ENCODE assay signal across 8 mouse cellular contexts in the genomic region with DNA sequence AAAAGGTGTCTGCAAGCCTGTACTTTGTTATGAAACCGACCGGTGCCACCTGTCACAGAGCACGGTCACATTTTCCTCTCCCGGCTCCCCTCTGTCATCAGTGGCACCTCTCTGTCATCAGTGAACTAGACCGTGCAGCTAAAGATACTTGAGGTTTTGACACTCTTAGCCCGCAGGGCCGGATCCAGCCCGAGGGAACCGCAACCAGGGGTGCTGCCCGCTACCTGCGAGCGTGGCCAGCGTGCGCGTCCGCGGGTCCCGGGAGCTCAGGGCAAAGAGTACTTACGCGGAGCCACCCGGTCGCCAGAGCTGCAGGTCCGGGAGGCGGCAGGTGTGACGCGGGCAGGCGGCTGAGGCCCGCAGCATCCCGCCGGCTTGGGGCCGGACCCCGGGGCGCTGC. TPM values are rescaled to one million over a fixed set of nuclear protein-coding genes. Genes with fewer than 3 reads are reported as not detected.
DNase-seq lines count a peak whose midpoint lies in the region; ATAC-seq lines count a peak whose summit lies in the region.

No protein-coding gene starts in this region.

- H3K4me1 ChIP-seq in forebrain, embryonic 10.5 days, result peaks cover 39% of the 10 kb centered on the region
- peaks cover 30% of the 10 kb centered on the region for H3K4me1 ChIP-seq in hindbrain, embryonic 16.5 days (ENCODE audit: control insufficient read depth, insufficient read depth, low read depth, low read length)
- peaks cover 27% of the 10 kb centered on the region for H3K4me1 ChIP-seq in limb, embryonic 13.5 days
- peaks cover 32% of the 10 kb centered on the region for H3K4me1 ChIP-seq in neural tube, embryonic 12.5 days

- peak overlapping the region; percentile 83 for H3K9ac ChIP-seq in hindbrain, embryonic 16.5 days (ENCODE audit: low read depth, low read length)
- peak overlapping the region; percentile 68 for H3K9ac ChIP-seq in limb, embryonic 13.5 days
- H3K9ac ChIP-seq in neural tube, embryonic 12.5 days, result peak overlapping the region; percentile 91

- ATAC-seq in activated CD4-positive, CD25-positive, alpha-beta regulatory T cell, adult 4 months, result peak; percentile 58
- ATAC-seq in hindbrain, embryonic 16.5 days, result no peak
- ATAC-seq in limb, embryonic 13.5 days (ENCODE audit: low FRiP score, low read depth), result 0 out of 2 replicates have a peak, but pooled peaks have one; percentile 22
- no peak for ATAC-seq in neural tube, embryonic 12.5 days (ENCODE audit: low FRiP score, low read depth)

- peak; percentile 13 to 22 for DNase-seq in heart, adult 9 months (ENCODE audit: low spot score in 2 of 2)
- DNase-seq in heart, adult 8-10 months (ENCODE audit: low spot score), result no peak
- DNase-seq in forebrain, embryonic 10.5 days (ENCODE audit: extremely low spot score, low spot score), result peak; percentile 44
- peak; percentile 11 to 13 for DNase-seq in urinary bladder, postnatal 36 days (ENCODE audit: low spot score in 2 of 2)

- H3K36me3 ChIP-seq in forebrain, embryonic 10.5 days (replicated peaks), result peaks cover 18% of the 10 kb centered on the region
- no peaks in the 10 kb centered on the region for H3K36me3 ChIP-seq in hindbrain, embryonic 16.5 days (ENCODE audit: control insufficient read depth, insufficient read depth, low read length)
- peaks cover 7% of the 10 kb centered on the region for H3K36me3 ChIP-seq in limb, embryonic 13.5 days
- H3K36me3 ChIP-seq in neural tube, embryonic 12.5 days, result peaks cover 3% of the 10 kb centered on the region; the same call in 1 of the 2 replicates

- H3K4me3 ChIP-seq in forebrain, embryonic 10.5 days, result peak overlapping the region; percentile 99
- peak overlapping the region; percentile 85 for H3K4me3 ChIP-seq in hindbrain, embryonic 16.5 days (ENCODE audit: low read length)
- H3K4me3 ChIP-seq in limb, embryonic 13.5 days, result peak overlapping the region; percentile 70
- peak overlapping the region; percentile 97 for H3K4me3 ChIP-seq in neural tube, embryonic 12.5 days

- H3K27ac ChIP-seq in forebrain, embryonic 10.5 days, result peak overlapping the region; percentile 98
- H3K27ac ChIP-seq in hindbrain, embryonic 16.5 days (ENCODE audit: low read depth, low read length), result peak overlapping the region; percentile 96
- H3K27ac ChIP-seq in limb, embryonic 13.5 days, result no peak overlapping the region
- H3K27ac ChIP-seq in neural tube, embryonic 12.5 days, result peak overlapping the region; percentile 92

- peak overlapping the region; percentile 84 for H3K4me2 ChIP-seq in hindbrain, embryonic 16.5 days (ENCODE audit: low read length)
- peak overlapping the region; percentile 98 for H3K4me2 ChIP-seq in limb, embryonic 13.5 days (replicated peaks)
- peak overlapping the region; percentile 96 for H3K4me2 ChIP-seq in neural tube, embryonic 12.5 days (replicated peaks)

- no peaks in the 10 kb centered on the region for H3K9me3 ChIP-seq in forebrain, embryonic 10.5 days
- no peaks in the 10 kb centered on the region for H3K9me3 ChIP-seq in hindbrain, embryonic 16.5 days (ENCODE audit: control insufficient read depth, low read length)
- H3K9me3 ChIP-seq in limb, embryonic 13.5 days, result no peaks in the 10 kb centered on the region
- H3K9me3 ChIP-seq in neural tube, embryonic 12.5 days, result no peaks in the 10 kb centered on the region

- peaks cover 28% of the 10 kb centered on the region for H3K27me3 ChIP-seq in forebrain, embryonic 10.5 days (ENCODE audit: poor library complexity, severe bottlenecking)
- no peaks in the 10 kb centered on the region for H3K27me3 ChIP-seq in hindbrain, embryonic 16.5 days (replicated peaks; ENCODE audit: control insufficient read depth, insufficient read depth, low read length)
- peaks cover 32% of the 10 kb centered on the region for H3K27me3 ChIP-seq in limb, embryonic 13.5 days
- H3K27me3 ChIP-seq in neural tube, embryonic 12.5 days (replicated peaks), result peaks cover 9% of the 10 kb centered on the region

- under 1% methylated on average over 33 of the region's 33 CpGs for WGBS in forebrain, embryonic 10.5 days
- under 1% methylated on average over 22 of the region's 33 CpGs for WGBS in hindbrain, embryonic 16.5 days
- under 1% methylated on average over 33 of the region's 33 CpGs for WGBS in limb, embryonic 13.5 days
- WGBS in neural tube, embryonic 12.5 days, result under 1% methylated on average over 31 of the region's 33 CpGs

RNA-seq across cellular contexts. Expression of gene Ccdc92, which starts 0.8 kb away (rescaled TPM):
- 1 to 10 TPM; 1.4 to 2.0 (median 1.6) TPM for total RNA-seq in heart, adult 8-10 months (2022)
- polyA plus RNA-seq in activated CD4-positive, CD25-positive, alpha-beta regulatory T cell, adult 4 months (2017; shearing (Covaris generic)), result 1 to 10 TPM; 5.3 to 6.3 TPM
- polyA plus RNA-seq in forebrain, embryonic 10.5 days (2016; fragmentation: Nextera tagmentation; extraction: Ambion mirVana), result 14.0 and 14.4 TPM in 2 replicates
- 47.0 and 51.3 TPM in 2 replicates for polyA plus RNA-seq in hindbrain, embryonic 16.5 days (2015; fragmentation: Nextera tagmentation; extraction: Ambion mirVana)
- 5.3 and 6.1 TPM in 2 replicates for polyA plus RNA-seq in limb, embryonic 13.5 days (2015; fragmentation: Nextera tagmentation; extraction: Ambion mirVana)
- 36.4 and 42.2 TPM in 2 replicates for polyA plus RNA-seq in neural tube, embryonic 12.5 days (2016; fragmentation: Nextera tagmentation; extraction: Ambion mirVana)

RNA-seq across cellular contexts. Expression of gene Zfp664, which starts 1.0 kb away (rescaled TPM):
- 10 to 100 TPM; 31.1 to 38.4 (median 35.6) TPM for total RNA-seq in heart, adult 8-10 months (2022)
- polyA plus RNA-seq in activated CD4-positive, CD25-positive, alpha-beta regulatory T cell, adult 4 months (2017; shearing (Covaris generic)), result 10 to 100 TPM in 1 of 2 experiments, 1 to 10 TPM in 1; 8.1 to 11.3 TPM
- polyA plus RNA-seq in forebrain, embryonic 10.5 days (2016; fragmentation: Nextera tagmentation; extraction: Ambion mirVana), result 148 and 162 TPM in 2 replicates
- 75.7 and 77.1 TPM in 2 replicates for polyA plus RNA-seq in hindbrain, embryonic 16.5 days (2015; fragmentation: Nextera tagmentation; extraction: Ambion mirVana)
- polyA plus RNA-seq in limb, embryonic 13.5 days (2015; fragmentation: Nextera tagmentation; extraction: Ambion mirVana), result 102 and 116 TPM in 2 replicates
- polyA plus RNA-seq in neural tube, embryonic 12.5 days (2016; fragmentation: Nextera tagmentation; extraction: Ambion mirVana), result 138 and 160 TPM in 2 replicates

Comparison
In these comparisons a context has a peak if more than half of its experiments do, and no peak if none do; other contexts are left out.
1. ATAC-seq: peak in activated CD4-positive, CD25-positive, alpha-beta regulatory T cell, adult 4 months (single experiment) and limb, embryonic 13.5 days (single experiment); none in hindbrain, embryonic 16.5 days (single experiment) and neural tube, embryonic 12.5 days (single experiment).
2. Peak in every context shown above with its lines, with median percentiles within 50 percentile points of each other: H3K4me3 ChIP-seq, H3K4me2 ChIP-seq and H3K9ac ChIP-seq.